Comparison of ENCODE assay signal across 39 mouse cellular contexts in the genomic region with DNA sequence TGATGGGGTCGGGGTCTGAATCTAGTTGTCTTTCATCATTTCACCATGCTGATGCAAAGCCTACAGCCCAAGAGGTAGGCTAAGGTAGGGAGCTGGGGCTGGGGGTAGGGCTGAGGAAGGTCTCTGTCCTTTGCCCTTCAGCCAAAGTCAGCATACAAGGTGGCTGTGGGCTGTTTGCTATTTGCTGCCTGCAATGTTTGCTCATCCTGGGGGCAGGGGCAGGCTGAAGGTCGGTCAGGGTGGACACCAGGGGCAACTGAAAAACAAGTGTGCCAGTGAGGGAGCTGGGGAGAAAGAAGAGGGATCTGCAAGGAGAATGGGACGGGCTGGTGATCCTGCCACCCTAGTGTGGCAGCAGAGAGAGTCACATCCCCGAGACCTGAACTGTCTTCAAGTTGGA. TPM values are rescaled to one million over a fixed set of nuclear protein-coding genes. Genes with fewer than 3 reads are reported as not detected.
DNase-seq lines count a peak whose midpoint lies in the region; ATAC-seq and TF ChIP-seq lines count a peak whose summit lies in the region.
"Had no signal": no experiment of that assay in that cellular context is flagged by ENCODE, and none has a peak within 500 bp of the region (broad histone marks: within the 10 kb centered on the region; RNA-seq: fewer than 3 reads in every experiment).

No protein-coding gene starts in this region.

- H3K9ac ChIP-seq in ES-E14 (ENCODE audit: insufficient read depth, low read depth, low read length, poor library complexity, severe bottlenecking), result no peak overlapping the region; the same call in 1 of the 2 replicates
- peak overlapping the region; percentile 77 for H3K9ac ChIP-seq in liver, adult 2 months (ENCODE audit: low read depth, low read length)
- H3K9ac ChIP-seq in liver, embryonic 15.5 days, result no peak overlapping the region
- H3K9ac ChIP-seq in hindbrain, embryonic 14.5 days, result no peak overlapping the region
- H3K9ac ChIP-seq: embryonic facial prominence, embryonic 15.5 days; forebrain, embryonic 12.5 days; forebrain, postnatal 0 days; limb, embryonic 13.5 days; lung, embryonic 14.5 days; neural tube, embryonic 12.5 days; stomach, embryonic 15.5 days had no signal

- in situ Hi-C loops in ES-E14 (cut with MboI; ENCODE audit: low sequenced_read_pairs in 2 of 2, unreplicated experiment in 2 of 2), result no loop called here

- TF ChIP-seq CTCF in liver, adult 2 months (IDR thresholded peaks at IDR 0.05; ENCODE audit: low read depth, low read length), result no peak

- H3K27ac ChIP-seq in ES-E14 (ENCODE audit: insufficient read depth, low read depth, low read length, poor library complexity, severe bottlenecking), result peak overlapping the region; percentile 17; the same call in 1 of the 2 replicates
- peak overlapping the region; percentile 99 for H3K27ac ChIP-seq in liver, adult 2 months (replicated peaks; ENCODE audit: insufficient read depth, low read depth, low read length)
- peak overlapping the region; percentile 77 for H3K27ac ChIP-seq in liver, embryonic 15.5 days (replicated peaks)
- no peak overlapping the region for H3K27ac ChIP-seq in hindbrain, embryonic 14.5 days
- H3K27ac ChIP-seq: embryonic facial prominence, embryonic 15.5 days; forebrain, embryonic 12.5 days; hindbrain, embryonic 10.5 days; kidney, postnatal 0 days; left cerebral cortex, adult 2 months; limb, embryonic 13.5 days; midbrain, embryonic 10.5 days; neural tube, embryonic 12.5 days; stomach, embryonic 15.5 days had no signal

- no peaks in the 10 kb centered on the region; the same call in 1 of the 2 replicates for H3K36me3 ChIP-seq in ES-E14 (ENCODE audit: control insufficient read depth, insufficient read depth, low read length, poor library complexity, severe bottlenecking)
- H3K36me3 ChIP-seq in liver, adult 2 months (ENCODE audit: control insufficient read depth, insufficient read depth, low read length), result no peaks in the 10 kb centered on the region
- no peaks in the 10 kb centered on the region for H3K36me3 ChIP-seq in liver, embryonic 15.5 days (replicated peaks)
- H3K36me3 ChIP-seq in hindbrain, embryonic 14.5 days (replicated peaks; ENCODE audit: control insufficient read depth, insufficient read depth), result no peaks in the 10 kb centered on the region
- H3K36me3 ChIP-seq: embryonic facial prominence, embryonic 15.5 days; forebrain, embryonic 12.5 days; hindbrain, embryonic 10.5 days; limb, embryonic 13.5 days; midbrain, embryonic 10.5 days; neural tube, embryonic 12.5 days; stomach, embryonic 15.5 days had no signal

- TF ChIP-seq POLR2A in liver, adult 2 months (IDR thresholded peaks at IDR 0.05; ENCODE audit: extremely low read depth, insufficient read depth, low read length), result peak; percentile 72

- H3K4me1 ChIP-seq in ES-E14 (ENCODE audit: control insufficient read depth in 2 of 2, insufficient read depth in 2 of 2, low read length in 2 of 2, poor library complexity in 1 of 2), result peaks cover 0 to 27% of the 10 kb centered on the region in 2 experiments; a peak in 3 of 4 replicates
- H3K4me1 ChIP-seq in liver, adult 2 months (ENCODE audit: control insufficient read depth, insufficient read depth, low read length), result peaks cover 41% of the 10 kb centered on the region
- H3K4me1 ChIP-seq in liver, embryonic 15.5 days (replicated peaks), result peaks cover 46% of the 10 kb centered on the region
- H3K4me1 ChIP-seq in hindbrain, embryonic 14.5 days (replicated peaks; ENCODE audit: control insufficient read depth, insufficient read depth, low read length), result no peaks in the 10 kb centered on the region
- H3K4me1 ChIP-seq: forebrain, embryonic 12.5 days; hindbrain, embryonic 10.5 days; midbrain, embryonic 10.5 days; neural tube, embryonic 12.5 days; stomach, embryonic 15.5 days had no signal

- no peak overlapping the region for H3K4me3 ChIP-seq in ES-E14 (ENCODE audit: insufficient read depth in 1 of 2, low read depth in 1 of 2, low read length in 2 of 2, poor library complexity in 1 of 2, severe bottlenecking in 1 of 2)
- H3K4me3 ChIP-seq in liver, adult 2 months (ENCODE audit: insufficient read depth, low read depth, low read length), result no peak overlapping the region
- no peak overlapping the region for H3K4me3 ChIP-seq in liver, embryonic 15.5 days (replicated peaks)
- H3K4me3 ChIP-seq in hindbrain, embryonic 14.5 days (replicated peaks; ENCODE audit: low read length), result no peak overlapping the region
- H3K4me3 ChIP-seq: embryonic facial prominence, embryonic 15.5 days; forebrain, embryonic 12.5 days; hindbrain, embryonic 10.5 days; left cerebral cortex, adult 2 months; limb, embryonic 13.5 days; midbrain, embryonic 10.5 days; myocyte; neural tube, embryonic 12.5 days; stomach, embryonic 15.5 days had no signal

- no peaks in the 10 kb centered on the region; the same call in 1 of the 2 replicates for H3K79me2 ChIP-seq in liver, adult 2 months (ENCODE audit: control insufficient read depth, insufficient read depth, low read length)

- peak; percentile 62 for ATAC-seq in liver, embryonic 15.5 days (ENCODE audit: insufficient read depth)
- ATAC-seq in hindbrain, embryonic 14.5 days (ENCODE audit: low FRiP score), result no peak
- ATAC-seq: activated CD4-positive, CD25-positive, alpha-beta regulatory T cell, adult 4 months; forebrain, postnatal 0 days; hindbrain, embryonic 16.5 days had no signal

- 14% methylated on average over 4 of the region's 4 CpGs for WGBS in liver, adult 2 months
- WGBS in liver, embryonic 15.5 days (ENCODE audit: insufficient replicate concordance), result 51% methylated on average over 4 of the region's 4 CpGs
- 67% methylated on average over 4 of the region's 4 CpGs for WGBS in hindbrain, embryonic 14.5 days

- peak overlapping the region; percentile 33; the same call in 1 of the 2 replicates for H3K4me2 ChIP-seq in liver, embryonic 15.5 days
- no peak overlapping the region for H3K4me2 ChIP-seq in hindbrain, embryonic 14.5 days (replicated peaks)
- H3K4me2 ChIP-seq: embryonic facial prominence, embryonic 15.5 days; forebrain, embryonic 12.5 days; limb, embryonic 13.5 days; lung, embryonic 14.5 days; neural tube, embryonic 12.5 days; stomach, embryonic 15.5 days had no signal

- peak; percentile 31 for DNase-seq in kidney, adult 11 months
- no peak for DNase-seq in kidney, postnatal 14 days
- no peak for DNase-seq in ES-E14 (ENCODE audit: low read depth, low spot score)
- peak; percentile 95 for DNase-seq in liver, adult 2 months (ENCODE audit: extremely low read depth, low read depth, low spot score)
- DNase-seq in hindbrain, embryonic 14.5 days (ENCODE audit: low spot score), result no peak
- DNase-seq in urinary bladder, postnatal 14 days (ENCODE audit: low spot score), result no peak
- DNase-seq in adrenal gland, postnatal 14 days, result no peak
- DNase-seq: adrenal gland, adult 8-10 months; cerebellum, adult 18-20 months; cerebellum, postnatal 10 days; forebrain, postnatal 0 days; heart, postnatal 14 days; kidney, adult 2 months; lung, embryonic 14.5 days; right cerebral cortex, adult 18-20 months; thymus, postnatal 14 days had no signal

- no peaks in the 10 kb centered on the region for H3K9me3 ChIP-seq in ES-E14 (ENCODE audit: control insufficient read depth, insufficient read depth, low read depth, low read length)
- H3K9me3 ChIP-seq in liver, embryonic 15.5 days (replicated peaks), result no peaks in the 10 kb centered on the region
- H3K9me3 ChIP-seq in hindbrain, embryonic 14.5 days (ENCODE audit: control insufficient read depth, low read length), result no peaks in the 10 kb centered on the region
- H3K9me3 ChIP-seq: embryonic facial prominence, embryonic 15.5 days; forebrain, embryonic 12.5 days; hindbrain, embryonic 10.5 days; limb, embryonic 13.5 days; midbrain, embryonic 10.5 days; neural tube, embryonic 12.5 days; stomach, embryonic 15.5 days had no signal

- no peaks in the 10 kb centered on the region for H3K27me3 ChIP-seq in liver, adult 2 months (ENCODE audit: control insufficient read depth, insufficient read depth, low read length)
- no peaks in the 10 kb centered on the region for H3K27me3 ChIP-seq in liver, embryonic 15.5 days
- no peaks in the 10 kb centered on the region for H3K27me3 ChIP-seq in hindbrain, embryonic 14.5 days (ENCODE audit: control insufficient read depth, insufficient read depth, low read length)
- H3K27me3 ChIP-seq: embryonic facial prominence, embryonic 15.5 days; forebrain, embryonic 12.5 days; limb, embryonic 13.5 days; neural tube, embryonic 12.5 days; stomach, embryonic 15.5 days had no signal

RNA-seq across cellular contexts. Expression of a gene that starts 4.1 kb away (rescaled TPM):
- 0.27 and 0.48 TPM in 2 replicates for total RNA-seq in ES-E14 (2012; rRNA removed)
- 2,758 and 2,845 TPM in 2 replicates for total RNA-seq in liver, adult 2 months (2014; rRNA removed)
- 3,664 and 4,159 TPM in 2 replicates for polyA plus RNA-seq in liver, adult 2 months (2012; rRNA removed)
- polyA plus RNA-seq in liver, embryonic 15.5 days (2015; fragmentation: Nextera tagmentation; extraction: Ambion mirVana), result 273 and 372 TPM in 2 replicates
- not detected in 2 replicates for polyA plus RNA-seq in hindbrain, embryonic 14.5 days (2014; fragmentation: Nextera tagmentation; extraction: Ambion mirVana)
- total RNA-seq in adrenal gland, postnatal 14 days (2021), result 72.2 and 240 TPM in 2 replicates
- total RNA-seq: forebrain, postnatal 0 days; gastrocnemius, adult 8-10 months; heart, adult 8-10 months; heart, postnatal 14 days; layer of hippocampus, postnatal 10 days; left cerebral cortex, adult 2 months; left cerebral cortex, postnatal 25 days; megakaryocyte progenitor cell, adult 5-6 weeks; midbrain, postnatal 0 days had no signal
- polyA plus RNA-seq: cortical plate, adult 2 months; forebrain, embryonic 12.5 days; forebrain, postnatal 0 days; hindbrain, embryonic 10.5 days; hindbrain, embryonic 16.5 days; intestine, embryonic 14.5 days; kidney, adult 2 months; limb, embryonic 13.5 days; midbrain, embryonic 10.5 days; midbrain, postnatal 0 days; myocyte; neural tube, embryonic 12.5 days had no signal

RNA-seq across cellular contexts. Expression of a gene that starts 4.2 kb away (rescaled TPM):
- total RNA-seq in ES-E14 (2012; rRNA removed), result 0.48 TPM in 1 of 2 replicates, not detected in the other
- 38.2 and 45.8 TPM in 2 replicates for total RNA-seq in liver, adult 2 months (2014; rRNA removed)
- 86.3 and 159 TPM in 2 replicates for polyA plus RNA-seq in liver, adult 2 months (2012; rRNA removed)
- polyA plus RNA-seq in liver, embryonic 15.5 days (2015; fragmentation: Nextera tagmentation; extraction: Ambion mirVana), result 22.2 and 29.1 TPM in 2 replicates
- polyA plus RNA-seq in hindbrain, embryonic 14.5 days (2014; fragmentation: Nextera tagmentation; extraction: Ambion mirVana), result not detected in 2 replicates
- 1.7 and 2.6 TPM in 2 replicates for total RNA-seq in adrenal gland, postnatal 14 days (2021)
- total RNA-seq: forebrain, postnatal 0 days; gastrocnemius, adult 8-10 months; gastrocnemius, postnatal 4 days; heart, adult 8-10 months; heart, postnatal 14 days; layer of hippocampus, postnatal 10 days; left cerebral cortex, adult 2 months; left cerebral cortex, postnatal 25 days; megakaryocyte progenitor cell, adult 5-6 weeks; midbrain, postnatal 0 days had no signal
- polyA plus RNA-seq: activated CD4-positive, CD25-positive, alpha-beta regulatory T cell, adult 4 months; cortical plate, adult 2 months; embryonic facial prominence, embryonic 15.5 days; forebrain, embryonic 12.5 days; forebrain, postnatal 0 days; heart, embryonic 14.5 days; hindbrain, embryonic 10.5 days; hindbrain, embryonic 16.5 days; intestine, embryonic 14.5 days; kidney, adult 2 months; limb, embryonic 13.5 days; lung, embryonic 14.5 days; midbrain, embryonic 10.5 days; midbrain, postnatal 0 days; myocyte; neural tube, embryonic 12.5 days; stomach, embryonic 15.5 days had no signal

RNA-seq across cellular contexts. Expression of a gene that starts 7.1 kb away (rescaled TPM):
- total RNA-seq in ES-E14 (2012; rRNA removed), result 72.3 and 106 TPM in 2 replicates
- total RNA-seq in liver, adult 2 months (2014; rRNA removed), result 7,017 and 7,765 TPM in 2 replicates
- 5,801 and 8,240 TPM in 2 replicates for polyA plus RNA-seq in liver, adult 2 months (2012; rRNA removed)
- polyA plus RNA-seq in liver, embryonic 15.5 days (2015; fragmentation: Nextera tagmentation; extraction: Ambion mirVana), result 609 and 611 TPM in 2 replicates
- 2.3 and 2.5 TPM in 2 replicates for polyA plus RNA-seq in hindbrain, embryonic 14.5 days (2014; fragmentation: Nextera tagmentation; extraction: Ambion mirVana)
- total RNA-seq in adrenal gland, postnatal 14 days (2021), result 845 and 1,967 TPM in 2 replicates
- polyA plus RNA-seq: activated CD4-positive, CD25-positive, alpha-beta regulatory T cell, adult 4 months; myocyte had no signal

RNA-seq across cellular contexts. Expression of a gene that starts 7.6 kb away (rescaled TPM):
- total RNA-seq in ES-E14 (2012; rRNA removed), result not detected in 2 replicates
- total RNA-seq in liver, adult 2 months (2014; rRNA removed), result 283 and 389 TPM in 2 replicates
- polyA plus RNA-seq in liver, adult 2 months (2012; rRNA removed), result 221 and 425 TPM in 2 replicates
- polyA plus RNA-seq in liver, embryonic 15.5 days (2015; fragmentation: Nextera tagmentation; extraction: Ambion mirVana), result 1,160 and 1,332 TPM in 2 replicates
- polyA plus RNA-seq in hindbrain, embryonic 14.5 days (2014; fragmentation: Nextera tagmentation; extraction: Ambion mirVana), result not detected in 2 replicates
- 53.4 TPM in 1 of 2 replicates, not detected in the other for total RNA-seq in adrenal gland, postnatal 14 days (2021)
- total RNA-seq: gastrocnemius, adult 8-10 months; layer of hippocampus, postnatal 10 days; left cerebral cortex, adult 2 months; left cerebral cortex, postnatal 25 days; midbrain, postnatal 0 days had no signal
- polyA plus RNA-seq: activated CD4-positive, CD25-positive, alpha-beta regulatory T cell, adult 4 months; cortical plate, adult 2 months; forebrain, embryonic 12.5 days; hindbrain, embryonic 16.5 days; myocyte had no signal

RNA-seq across cellular contexts. Expression of a gene that starts 13.6 kb away (rescaled TPM):
- 683 and 2,144 TPM in 2 replicates for total RNA-seq in ES-E14 (2012; rRNA removed)
- 23,407 and 25,019 TPM in 2 replicates for total RNA-seq in liver, adult 2 months (2014; rRNA removed)
- polyA plus RNA-seq in liver, adult 2 months (2012; rRNA removed), result 39,394 and 43,401 TPM in 2 replicates
- polyA plus RNA-seq in liver, embryonic 15.5 days (2015; fragmentation: Nextera tagmentation; extraction: Ambion mirVana), result 2,704 and 3,478 TPM in 2 replicates
- polyA plus RNA-seq in hindbrain, embryonic 14.5 days (2014; fragmentation: Nextera tagmentation; extraction: Ambion mirVana), result 543 and 561 TPM in 2 replicates
- total RNA-seq in adrenal gland, postnatal 14 days (2021), result 972 and 3,675 TPM in 2 replicates

Comparison
In these comparisons a context has a peak if more than half of its experiments do, and no peak if none do; other contexts are left out.
1. DNase-seq: peak in kidney, adult 11 months (single experiment) and liver, adult 2 months (single experiment); none in kidney, postnatal 14 days (single experiment), ES-E14 (single experiment), hindbrain, embryonic 14.5 days (single experiment), urinary bladder, postnatal 14 days (single experiment) and adrenal gland, postnatal 14 days (single experiment).
2. RNA of a gene that starts 4.1 kb away (total RNA-seq): 2,758 to 2,845 TPM in liver, adult 2 months and 72.2 to 240 TPM in adrenal gland, postnatal 14 days; 0.27 to 0.48 TPM in ES-E14; every median in the first group is over 10 times any median in the second.
3. RNA of a gene that starts 4.2 kb away (total RNA-seq): 38.2 to 45.8 TPM in liver, adult 2 months; 1.7 to 2.6 TPM in adrenal gland, postnatal 14 days and 0.48 TPM in ES-E14; every median in the first group is over 10 times any median in the second.